In genomic region chr16:35739548-35739947, GRCm38 (mm10) we compare ENCODE assay signal across 24 mouse cellular contexts. TPM values are rescaled to one million over a fixed set of nuclear protein-coding genes. Genes with fewer than 3 reads are reported as not detected.
DNase-seq lines count a peak whose midpoint lies in the region; ATAC-seq and TF ChIP-seq lines count a peak whose summit lies in the region.
"Had no signal": no experiment of that assay in that cellular context is flagged by ENCODE, and none has a peak within 500 bp of the region (broad histone marks: within the 10 kb centered on the region; RNA-seq: fewer than 3 reads in every experiment).

No protein-coding gene starts in this region.

- peaks cover 12% of the 10 kb centered on the region for H3K36me3 ChIP-seq in liver, embryonic 12.5 days
- peaks cover 64% of the 10 kb centered on the region for H3K36me3 ChIP-seq in G1E (replicated peaks)
- H3K36me3 ChIP-seq in intestine, embryonic 15.5 days, result no peaks in the 10 kb centered on the region
- H3K36me3 ChIP-seq: embryonic facial prominence, embryonic 15.5 days; forebrain, embryonic 15.5 days; heart, embryonic 10.5 days; limb, embryonic 15.5 days; neural tube, embryonic 15.5 days had no signal

- H3K27ac ChIP-seq in liver, embryonic 12.5 days, result 0 out of 2 replicates have a peak overlapping the region, but pooled peaks have one; percentile 20
- no peak overlapping the region for H3K27ac ChIP-seq in intestine, embryonic 15.5 days
- H3K27ac ChIP-seq: embryonic facial prominence, embryonic 15.5 days; forebrain, embryonic 15.5 days; heart, embryonic 10.5 days; kidney, embryonic 15.5 days; limb, embryonic 15.5 days; neural tube, embryonic 15.5 days had no signal

- H3K9ac ChIP-seq in liver, embryonic 12.5 days, result no peak overlapping the region
- no peak overlapping the region for H3K9ac ChIP-seq in intestine, embryonic 15.5 days
- H3K9ac ChIP-seq: embryonic facial prominence, embryonic 15.5 days; forebrain, embryonic 15.5 days; kidney, embryonic 15.5 days; limb, embryonic 15.5 days; neural tube, embryonic 15.5 days had no signal

- DNase-seq in liver (no peak), G1E (ENCODE audit: low spot score) (peak; percentile 27)
- no peak for DNase-seq in cerebellum, adult 9-10 months
- DNase-seq: adrenal gland, postnatal 10 days; cerebellum, adult 8-10 months; gastrocnemius, postnatal 25 days; kidney, adult 11 months; kidney, postnatal 36 days; left cerebral cortex, postnatal 4 days; lung, postnatal 10 days; right cerebral cortex, adult 18-20 months; right cerebral cortex, postnatal 4 days; thymus, adult 18-20 months; thymus, postnatal 36 days had no signal

- WGBS in liver, embryonic 12.5 days (ENCODE audit: insufficient replicate concordance), result 15% methylated on average over 1 of the region's 1 CpGs
- WGBS in intestine, embryonic 15.5 days, result 43% methylated on average over 1 of the region's 1 CpGs

- ATAC-seq in liver, embryonic 12.5 days, result no peak
- ATAC-seq in G1E (ENCODE audit: extremely low read depth, insufficient number of reproducible peaks, low FRiP score, poor library complexity, severe bottlenecking), result no peak
- peak; percentile 80 for ATAC-seq in common myeloid progenitor, adult 5-6 weeks (replicated peaks; ENCODE audit: low read depth, poor library complexity, severe bottlenecking)
- peak; percentile 60 for ATAC-seq in monocyte, adult 5-6 weeks (replicated peaks; ENCODE audit: insufficient number of reproducible peaks, low FRiP score, low TSS enrichment, poor library complexity, severe bottlenecking)
- no peak for ATAC-seq in intestine, embryonic 15.5 days
- ATAC-seq: forebrain, embryonic 15.5 days had no signal

- H3K4me3 ChIP-seq in liver, embryonic 12.5 days, result no peak overlapping the region
- H3K4me3 ChIP-seq in G1E (ENCODE audit: low read depth, low read length), result no peak overlapping the region
- H3K4me3 ChIP-seq in intestine, embryonic 15.5 days (replicated peaks), result no peak overlapping the region
- H3K4me3 ChIP-seq: embryonic facial prominence, embryonic 15.5 days; forebrain, embryonic 15.5 days; heart, embryonic 10.5 days; kidney, embryonic 15.5 days; limb, embryonic 15.5 days; neural tube, embryonic 15.5 days had no signal

- no peaks in the 10 kb centered on the region for H3K9me3 ChIP-seq in liver, embryonic 12.5 days (replicated peaks)
- no peaks in the 10 kb centered on the region for H3K9me3 ChIP-seq in G1E (replicated peaks)
- no peaks in the 10 kb centered on the region for H3K9me3 ChIP-seq in intestine, embryonic 15.5 days
- H3K9me3 ChIP-seq: embryonic facial prominence, embryonic 15.5 days; forebrain, embryonic 15.5 days; heart, embryonic 10.5 days; kidney, embryonic 15.5 days; limb, embryonic 15.5 days; neural tube, embryonic 15.5 days had no signal

- H3K27me3 ChIP-seq in liver, embryonic 12.5 days (replicated peaks), result no peaks in the 10 kb centered on the region
- no peaks in the 10 kb centered on the region for H3K27me3 ChIP-seq in G1E (ENCODE audit: insufficient read depth, low read length)
- H3K27me3 ChIP-seq in intestine, embryonic 15.5 days (replicated peaks), result no peaks in the 10 kb centered on the region
- H3K27me3 ChIP-seq: embryonic facial prominence, embryonic 15.5 days; forebrain, embryonic 15.5 days; kidney, embryonic 15.5 days; limb, embryonic 15.5 days; neural tube, embryonic 15.5 days had no signal

- H3K4me2 ChIP-seq in liver, embryonic 12.5 days, result no peak overlapping the region
- no peak overlapping the region for H3K4me2 ChIP-seq in intestine, embryonic 15.5 days (replicated peaks)
- H3K4me2 ChIP-seq: embryonic facial prominence, embryonic 15.5 days; forebrain, embryonic 15.5 days; kidney, embryonic 15.5 days; limb, embryonic 15.5 days; neural tube, embryonic 15.5 days had no signal

- no peak for TF ChIP-seq CTCF in G1E (IDR thresholded peaks at IDR 0.05; ENCODE audit: low read depth, low read length)

- H3K4me1 ChIP-seq in liver, embryonic 12.5 days, result 0 out of 2 replicates have a peak, but pooled peaks cover 6% of the 10 kb centered on the region
- peaks cover 39% of the 10 kb centered on the region for H3K4me1 ChIP-seq in G1E (ENCODE audit: insufficient read depth, low read depth, low read length)
- peaks cover 7% of the 10 kb centered on the region for H3K4me1 ChIP-seq in intestine, embryonic 15.5 days (replicated peaks)

RNA-seq across cellular contexts. Expression of gene Dirc2, which starts 29.6 kb away (rescaled TPM):
- polyA plus RNA-seq in liver, embryonic 12.5 days (2016; fragmentation: Nextera tagmentation; extraction: Ambion mirVana), result 7.1 and 7.8 TPM in 2 replicates
- total RNA-seq in G1E (2014; fragmentation: Nextera tagmentation) (18.6 and 23.5 TPM in 2 replicates), G1E (2017) (13.8 and 14.2 TPM in 2 replicates)
- polyA plus RNA-seq in G1E (2012), result 1.9 and 3.3 TPM in 2 replicates
- total RNA-seq in common myeloid progenitor, adult 5-6 weeks (2017), result 5.5 and 7.9 TPM in 2 replicates
- total RNA-seq in monocyte, adult 5-6 weeks (2017), result 4.1 to 5.7 TPM (median 5.6 TPM) in 3 replicates
- polyA plus RNA-seq in intestine, embryonic 15.5 days (2015; fragmentation: Nextera tagmentation; extraction: Ambion mirVana), result 12.0 and 13.2 TPM in 2 replicates

RNA-seq across cellular contexts. Expression of gene Hspbap1, which starts 30.6 kb away (rescaled TPM):
- polyA plus RNA-seq in liver, embryonic 12.5 days (2016; fragmentation: Nextera tagmentation; extraction: Ambion mirVana), result 22.4 and 23.0 TPM in 2 replicates
- total RNA-seq in G1E (2014; fragmentation: Nextera tagmentation) (17.9 and 18.3 TPM in 2 replicates), G1E (2017) (17.5 and 18.1 TPM in 2 replicates)
- polyA plus RNA-seq in G1E (2012), result 29.5 and 31.9 TPM in 2 replicates
- total RNA-seq in common myeloid progenitor, adult 5-6 weeks (2017), result 2.5 and 4.5 TPM in 2 replicates
- total RNA-seq in monocyte, adult 5-6 weeks (2017), result 6.5 to 8.8 TPM (median 8.4 TPM) in 3 replicates
- 17.6 and 18.4 TPM in 2 replicates for polyA plus RNA-seq in intestine, embryonic 15.5 days (2015; fragmentation: Nextera tagmentation; extraction: Ambion mirVana)

Comparison
In these comparisons a context has a peak if more than half of its experiments do, and no peak if none do; other contexts are left out.
1. ATAC-seq: peak in common myeloid progenitor, adult 5-6 weeks (single experiment) and monocyte, adult 5-6 weeks (single experiment); none in liver, embryonic 12.5 days (single experiment), G1E (single experiment) and intestine, embryonic 15.5 days (single experiment).